Mouse (Mus musculus): Measurements from ENCODE around the gene Dpf3. TPM values are rescaled to one million over a fixed set of nuclear protein-coding genes. Genes with fewer than 3 reads are reported as not detected.

Dpf3 gene
- polyA plus RNA-seq, 1 experiment from 2014 or later = 6.6 TPM

GRCm38 (mm10) chr12:83433987-83434698 is 53.4 kb downstream of the Dpf3 start:
- H3K4me1 ChIP-seq (replicated peaks) = peaks cover 18% of the 10 kb centered on the region
- no peaks in the 10 kb centered on the region for H3K27me3 ChIP-seq
- H3K9ac ChIP-seq = no peak overlapping the region
- H3K36me3 ChIP-seq = no peaks in the 10 kb centered on the region
- no peak overlapping the region for H3K4me2 ChIP-seq
- DNase-seq = no peak
- 49% methylated on average over 10 of the region's 10 CpGs for WGBS (ENCODE audit: insufficient replicate concordance)
- no peak overlapping the region for H3K4me3 ChIP-seq (replicated peaks)
- no peaks in the 10 kb centered on the region for H3K9me3 ChIP-seq (replicated peaks)
- ATAC-seq (ENCODE audit: low read depth) = no peak
- no peak overlapping the region for H3K27ac ChIP-seq

- Histone ChIP-seq H3K27ac (no peak overlapping the region), H3K4me1 (replicated peaks) (peaks cover 22% of the 10 kb centered on the region), H3K27me3 (no peaks in the 10 kb centered on the region), H3K9ac (no peak overlapping the region), H3K36me3 (no peaks in the 10 kb centered on the region), H3K9me3 (replicated peaks) (no peaks in the 10 kb centered on the region), H3K4me2 (no peak overlapping the region), H3K4me3 (replicated peaks) (no peak overlapping the region)
- DNase-seq (no peak), ATAC-seq (ENCODE audit: low read depth) (no peak)
- 81% methylated on average over 4 of the region's 4 CpGs for WGBS (ENCODE audit: insufficient replicate concordance)
These were observed 54.1 kb downstream of the Dpf3 start for GRCm38 (mm10) chr12:83433436-83433835.

- WGBS (ENCODE audit: insufficient replicate concordance) = 54% methylated on average over 5 of the region's 5 CpGs
- H3K4me1 ChIP-seq (replicated peaks) = peaks cover 54% of the 10 kb centered on the region
These were observed 57.3 kb downstream of the Dpf3 start for GRCm38 (mm10) chr12:83430207-83430606.

DNA sequence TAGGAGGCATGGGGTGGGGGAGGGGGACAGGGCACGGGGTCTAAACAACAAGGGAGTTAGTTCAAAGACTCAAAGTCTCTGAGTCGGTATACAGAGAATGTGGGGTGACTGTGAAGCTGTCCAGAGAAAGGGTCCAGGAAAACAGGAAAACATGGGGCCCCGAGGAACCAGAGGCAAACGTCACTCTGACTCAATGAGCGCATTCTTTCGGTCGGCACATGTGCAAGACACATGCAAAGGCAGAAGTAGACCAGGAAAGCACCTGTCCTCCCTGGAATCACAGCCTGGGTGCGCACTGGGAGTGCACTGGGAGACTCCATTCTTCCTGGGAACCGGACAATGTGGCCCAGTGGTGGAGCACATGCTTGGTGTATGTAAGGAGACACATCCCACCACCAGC is 59.5 kb downstream of the Dpf3 start:
- peak; percentile 7; the same call in 1 of the 2 replicates for ATAC-seq (ENCODE audit: low read depth)
- Histone ChIP-seq H3K27me3 (no peaks in the 10 kb centered on the region), H3K4me3 (replicated peaks) (no peak overlapping the region), H3K9me3 (replicated peaks) (no peaks in the 10 kb centered on the region), H3K36me3 (no peaks in the 10 kb centered on the region), H3K4me1 (replicated peaks) (peaks cover 69% of the 10 kb centered on the region), H3K4me2 (peak overlapping the region; percentile 48), H3K27ac (peak overlapping the region; percentile 81), H3K9ac (peak overlapping the region; percentile 34; the same call in 1 of the 2 replicates)
- no peak for DNase-seq
- WGBS (ENCODE audit: insufficient replicate concordance) = 40% methylated on average over 9 of the region's 9 CpGs

More at GRCm38 (mm10) chr12:83430207-83430606, 57.3 kb downstream of the Dpf3 start:
- Histone ChIP-seq H3K27ac (peak overlapping the region; percentile 27), H3K9ac (no peak overlapping the region), H3K4me2 (no peak overlapping the region), H3K27me3 (no peaks in the 10 kb centered on the region), H3K36me3 (no peaks in the 10 kb centered on the region), H3K4me3 (replicated peaks) (no peak overlapping the region), H3K9me3 (replicated peaks) (no peaks in the 10 kb centered on the region)
- ATAC-seq (ENCODE audit: low read depth) = no peak
- DNase-seq = no peak

DNA sequence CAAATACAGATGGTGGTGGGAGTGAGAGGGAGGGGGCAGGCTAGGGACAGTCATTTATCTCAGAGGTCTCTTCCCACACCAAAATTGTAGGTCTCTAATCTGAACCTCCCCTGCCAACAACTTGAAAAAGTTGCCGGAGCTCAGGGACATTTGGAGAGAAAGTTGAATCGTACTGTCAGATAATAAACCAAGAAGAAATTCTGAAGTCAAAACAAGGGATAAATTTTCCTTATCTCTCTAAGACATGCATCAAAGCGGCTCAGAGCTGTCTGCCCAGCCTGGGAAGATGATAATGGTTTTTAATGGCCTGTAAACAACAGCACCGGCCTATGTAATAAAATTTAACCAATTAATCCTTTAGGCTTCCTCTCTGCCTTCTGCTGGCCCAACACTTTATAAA is 59.9 kb downstream of the Dpf3 start:
- peak overlapping the region; percentile 34; the same call in 1 of the 2 replicates for H3K9ac ChIP-seq

GRCm38 (mm10) chr12:83426326-83426725 is 61.2 kb downstream of the Dpf3 start:
- Histone ChIP-seq H3K36me3 (peaks cover under 1% of the 10 kb centered on the region), H3K27me3 (no peaks in the 10 kb centered on the region), H3K27ac (no peak overlapping the region), H3K4me2 (no peak overlapping the region), H3K4me3 (replicated peaks) (no peak overlapping the region), H3K9me3 (replicated peaks) (no peaks in the 10 kb centered on the region), H3K9ac (no peak overlapping the region), H3K4me1 (replicated peaks) (peaks cover 73% of the 10 kb centered on the region)
- ATAC-seq (ENCODE audit: low read depth) (no peak), DNase-seq (no peak)
- WGBS (ENCODE audit: insufficient replicate concordance) = 58% methylated on average over 5 of the region's 5 CpGs

More for the DNA sequence above, 59.9 kb downstream of the Dpf3 start:
- Histone ChIP-seq H3K36me3 (no peaks in the 10 kb centered on the region), H3K4me1 (replicated peaks) (peaks cover 69% of the 10 kb centered on the region), H3K4me2 (peak overlapping the region; percentile 48), H3K27me3 (no peaks in the 10 kb centered on the region), H3K9me3 (replicated peaks) (no peaks in the 10 kb centered on the region), H3K27ac (peak overlapping the region; percentile 81), H3K4me3 (replicated peaks) (0 out of 2 replicates have a peak overlapping the region, but pooled peaks have one; percentile 8)
- DNase-seq (peak; percentile 48), ATAC-seq (ENCODE audit: low read depth) (peak; percentile 79)
- 8% methylated on average over 4 of the region's 4 CpGs for WGBS (ENCODE audit: insufficient replicate concordance)

GRCm38 (mm10) chr12:83425736-83426135 is 61.8 kb downstream of the Dpf3 start:
- WGBS (ENCODE audit: insufficient replicate concordance) = 76% methylated on average over 7 of the region's 7 CpGs
- H3K4me2 ChIP-seq = no peak overlapping the region
- H3K4me3 ChIP-seq (replicated peaks) = no peak overlapping the region
- H3K36me3 ChIP-seq = peaks cover 4% of the 10 kb centered on the region
- no peaks in the 10 kb centered on the region for H3K27me3 ChIP-seq
- no peak for ATAC-seq (ENCODE audit: low read depth)
- H3K27ac ChIP-seq = no peak overlapping the region
- peaks cover 73% of the 10 kb centered on the region for H3K4me1 ChIP-seq (replicated peaks)
- no peaks in the 10 kb centered on the region for H3K9me3 ChIP-seq (replicated peaks)
- H3K9ac ChIP-seq = no peak overlapping the region
- DNase-seq = no peak

DNA sequence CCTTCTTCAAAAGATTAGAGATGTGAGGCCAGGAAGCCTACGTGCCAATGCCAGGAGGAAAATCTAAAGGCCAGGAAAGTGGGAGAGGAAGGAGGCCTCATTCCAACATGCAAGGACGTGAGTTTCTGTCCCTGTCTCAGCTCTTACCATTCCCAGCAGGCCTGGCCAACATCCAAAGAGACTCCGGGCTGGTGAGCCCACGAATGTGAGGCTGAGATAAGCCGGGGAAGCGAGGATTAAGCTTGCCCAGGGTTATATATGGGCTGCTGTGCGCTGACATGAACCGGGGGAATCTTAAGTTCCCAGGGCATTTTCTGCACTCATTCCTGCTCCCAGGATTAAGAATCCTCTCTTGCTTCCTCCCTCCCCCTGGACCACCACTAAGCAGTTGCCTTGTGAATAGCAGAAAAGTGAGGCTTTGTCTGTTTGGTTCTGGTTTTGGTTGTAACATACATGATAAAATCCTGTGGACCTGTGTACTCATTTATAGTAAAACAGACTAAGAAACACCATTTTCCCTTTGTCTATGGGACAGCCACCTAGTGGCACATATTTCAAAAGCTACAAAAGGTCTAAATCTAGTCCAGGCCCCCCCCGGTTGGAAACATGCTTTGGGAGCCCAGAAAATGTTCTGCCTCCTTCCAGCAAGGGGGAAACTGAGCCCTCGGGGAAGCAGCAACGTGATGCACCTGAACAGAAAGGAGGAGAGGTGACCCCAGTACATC is 62.6 kb downstream of the Dpf3 start:
- 45% methylated on average over 11 of the region's 11 CpGs for WGBS (ENCODE audit: insufficient replicate concordance)
- DNase-seq = peak; percentile 19
- peak overlapping the region; percentile 44 for H3K4me2 ChIP-seq
- no peaks in the 10 kb centered on the region for H3K27me3 ChIP-seq
- 0 out of 2 replicates have a peak overlapping the region, but pooled peaks have one; percentile 1 for H3K4me3 ChIP-seq (replicated peaks)
- H3K9me3 ChIP-seq (replicated peaks) = no peaks in the 10 kb centered on the region
- H3K9ac ChIP-seq = peak overlapping the region; percentile 18; the same call in 1 of the 2 replicates
- peak overlapping the region; percentile 65 for H3K27ac ChIP-seq
- ATAC-seq (ENCODE audit: low read depth) = peak; percentile 49
- H3K36me3 ChIP-seq = peaks cover 4% of the 10 kb centered on the region
- H3K4me1 ChIP-seq (replicated peaks) = peaks cover 67% of the 10 kb centered on the region

GRCm38 (mm10) chr12:83424086-83424719 is 63.3 kb downstream of the Dpf3 start:
- Histone ChIP-seq H3K9ac (peak overlapping the region; percentile 18; the same call in 1 of the 2 replicates), H3K9me3 (replicated peaks) (no peaks in the 10 kb centered on the region), H3K4me2 (peak overlapping the region; percentile 44), H3K36me3 (peaks cover 4% of the 10 kb centered on the region), H3K4me3 (replicated peaks) (0 out of 2 replicates have a peak overlapping the region, but pooled peaks have one; percentile 1), H3K27ac (peak overlapping the region; percentile 65), H3K27me3 (no peaks in the 10 kb centered on the region), H3K4me1 (replicated peaks) (peaks cover 63% of the 10 kb centered on the region)
- DNase-seq (no peak), ATAC-seq (ENCODE audit: low read depth) (no peak; the same call in 1 of the 2 replicates)
- WGBS (ENCODE audit: insufficient replicate concordance) = 52% methylated on average over 12 of the region's 12 CpGs

DNA sequence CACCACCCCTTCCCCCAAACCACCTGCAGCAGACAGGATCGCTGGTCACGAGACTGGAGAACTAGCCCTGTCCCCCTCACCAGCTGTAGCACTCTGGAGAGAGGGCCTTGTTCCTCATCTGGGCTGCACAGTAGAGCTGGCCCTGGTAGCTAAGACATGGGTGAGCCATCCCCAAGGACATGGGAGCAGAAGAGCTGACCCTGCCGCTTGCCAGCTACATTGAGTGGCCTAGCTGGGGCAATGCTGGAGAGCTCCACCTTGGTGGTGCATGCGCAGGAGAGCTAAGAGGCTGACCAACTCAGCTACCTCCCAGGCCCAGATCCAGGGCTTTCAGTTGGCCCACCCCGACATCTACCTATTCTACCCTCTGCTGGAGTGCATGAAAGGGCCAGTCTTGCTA is 67.2 kb downstream of the Dpf3 start:
- Histone ChIP-seq H3K36me3 (peaks cover 4% of the 10 kb centered on the region), H3K27me3 (no peaks in the 10 kb centered on the region), H3K9me3 (replicated peaks) (no peaks in the 10 kb centered on the region), H3K4me3 (replicated peaks) (no peak overlapping the region), H3K27ac (no peak overlapping the region), H3K9ac (no peak overlapping the region), H3K4me1 (replicated peaks) (peaks cover 27% of the 10 kb centered on the region), H3K4me2 (no peak overlapping the region)
- WGBS (ENCODE audit: insufficient replicate concordance) = 83% methylated on average over 5 of the region's 5 CpGs
- no peak for ATAC-seq (ENCODE audit: low read depth)
- DNase-seq = no peak

GRCm38 (mm10) chr12:83415207-83415606 is 72.3 kb downstream of the Dpf3 start:
- Histone ChIP-seq H3K4me2 (no peak overlapping the region), H3K4me3 (replicated peaks) (no peak overlapping the region), H3K9ac (no peak overlapping the region), H3K9me3 (replicated peaks) (no peaks in the 10 kb centered on the region), H3K27me3 (no peaks in the 10 kb centered on the region), H3K36me3 (no peaks in the 10 kb centered on the region), H3K4me1 (replicated peaks) (peaks cover 9% of the 10 kb centered on the region), H3K27ac (no peak overlapping the region)
- no peak for DNase-seq
- ATAC-seq (ENCODE audit: low read depth) = no peak
- WGBS (ENCODE audit: insufficient replicate concordance) = 68% methylated on average over 4 of the region's 4 CpGs

All from liver, embryonic 13.5 days (tissue).